Mouse (Mus musculus): ENCODE measurements around the gene Idi1.
"Not testable (repeated sequence)": the region's sequence is repeated elsewhere in the genome, so short reads cannot be mapped to it uniquely, and the experiment has no call there.

- not testable (repeated sequence) for TF ChIP-seq POLR2AphosphoS2 (IDR thresholded peaks at IDR 0.05; ENCODE audit: insufficient read length, low read depth); E2F4 (IDR thresholded peaks at IDR 0.05; ENCODE audit: insufficient read depth); POLR2A (IDR thresholded peaks at IDR 0.05; ENCODE audit: insufficient read length, low read depth); USF1 (IDR thresholded peaks at IDR 0.05; ENCODE audit: low read depth); MYOD1 (IDR thresholded peaks at IDR 0.05; ENCODE audit: control insufficient read depth in 1 of 3, insufficient read length in 2 of 3, low read depth in 2 of 3); MAX (IDR thresholded peaks at IDR 0.05; ENCODE audit: low read depth)
Observed at GRCm38 (mm10) chr13:8883870-8884269, 1.4 kb upstream of the Idi1 start.

All from myocyte (in vitro differentiated cells).